Mouse (Mus musculus) cortical plate, adult 2 months (tissue): Measurements from ENCODE around the gene Gm19345. TPM values are rescaled to one million over a fixed set of nuclear protein-coding genes. Genes with fewer than 3 reads are reported as not detected.

Experiments used
- H3K27ac ChIP-seq: fragments of 200-500 bp; 2 replicates; pipeline ENCODE4 v1.5.1; 2012; ENCODE audit warnings: low read length, control low read depth, inconsistent platforms; ENCODE audit not compliant: insufficient read depth
- H3K4me1 ChIP-seq: fragments of 200-500 bp; 2 replicates; pipeline ENCODE4 v1.6.1; 2011; ENCODE audit warnings: low read length; ENCODE audit not compliant: control insufficient read depth, insufficient read depth
- H3K4me3 ChIP-seq: fragments of 200-500 bp; 2 replicates; pipeline ENCODE4 v1.5.1; 2011; ENCODE audit warnings: mild to moderate bottlenecking, low read length, control low read depth; ENCODE audit not compliant: insufficient read depth
- CTCF ChIP-seq: fragments of 200-500 bp; IDR thresholded peaks from 2 replicates; pipeline ENCODE4 v1.5.1; 2011; ENCODE audit warnings: mild to moderate bottlenecking, control low read depth, low read length; ENCODE audit not compliant: insufficient read depth; ENCODE audit errors: extremely low read depth
- POLR2A ChIP-seq: fragments of 200-500 bp; IDR thresholded peaks from 2 replicates; pipeline ENCODE4 v1.6.1; 2011; ENCODE audit warnings: mild to moderate bottlenecking, low read length, control low read depth; ENCODE audit not compliant: insufficient read depth; ENCODE audit errors: extremely low read depth
- polyA plus RNA-seq: library from polyadenylated mRNA; depleted of rRNA; stranded (reverse); fragments of >200 nt; gene quantifications from 2 replicates; pipeline ENCODE4 v1.2.3, GENCODE M21; 2012; rRNA removed

Gene Gm19345
- 3.0 and 3.9 TPM in 2 replicates for polyA plus RNA-seq

DNA sequence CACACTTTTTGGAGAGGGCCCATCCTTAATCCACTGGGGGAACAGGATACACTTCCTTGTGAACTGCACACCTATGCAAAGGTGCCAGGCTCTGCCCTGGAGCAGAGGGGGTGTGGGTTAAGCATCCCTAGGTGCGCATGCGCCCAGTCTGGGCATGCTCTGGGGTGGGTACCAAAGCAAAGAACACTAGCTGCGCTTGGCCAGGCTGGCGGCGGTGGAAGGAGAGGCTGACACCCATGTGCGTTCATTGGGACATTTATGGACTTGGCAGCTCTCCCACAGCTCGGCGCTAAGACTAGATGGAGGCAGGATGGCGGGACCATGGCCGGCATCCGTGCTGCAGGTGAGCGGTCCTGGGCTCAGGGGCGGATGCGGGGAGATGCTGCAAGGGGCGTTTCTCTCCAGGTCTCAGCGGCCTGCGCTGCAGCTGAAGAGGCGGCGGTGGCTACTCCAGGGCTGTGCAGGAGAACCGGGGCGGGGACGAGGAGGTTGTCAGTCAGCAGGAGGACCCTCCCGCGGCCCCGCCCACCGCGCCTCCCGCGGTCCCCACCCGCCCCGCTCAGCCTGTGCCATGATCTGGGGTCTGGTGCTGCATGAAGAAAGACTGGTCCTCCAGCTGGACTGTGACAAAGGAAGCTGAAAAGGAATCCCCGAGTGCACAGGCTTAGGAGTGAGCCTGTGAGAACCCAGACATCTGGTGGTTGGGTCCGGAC, at the start of gene Gm19345:
Gene Gm19345 (plus strand): TSS at position 146 of the 713 bp plus-strand sequence.
- TF ChIP-seq CTCF (no peak), POLR2A (peak; percentile 11; the same call in 1 of the 2 replicates)
- Histone ChIP-seq H3K27ac (no peak within 1 kb of the TSS), H3K4me3 (peak within 1 kb of the TSS; percentile 36), H3K4me1 (no peaks in the 10 kb centered on the region)

DNA sequence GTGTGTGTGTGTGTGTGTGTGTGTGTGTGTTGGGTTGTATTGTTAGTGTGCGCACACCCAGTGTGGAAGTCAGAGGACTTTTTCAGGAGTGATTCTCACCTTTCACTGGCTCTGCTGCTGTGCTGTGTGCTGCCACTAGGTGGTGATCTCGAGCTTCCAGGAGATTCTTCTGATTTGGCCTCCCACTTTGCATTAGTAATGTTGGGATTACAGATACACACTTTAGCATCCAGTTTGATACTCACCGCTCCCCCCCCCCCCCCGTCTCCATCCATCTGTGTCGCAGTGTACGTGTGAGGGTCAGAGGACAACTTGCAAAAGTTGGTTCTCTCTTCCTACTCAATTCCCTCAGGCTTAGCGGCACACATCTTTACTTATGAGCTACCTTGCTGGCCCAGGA, 48.8 kb upstream of the Gm19345 start:
- no peak for TF ChIP-seq POLR2A
- TF ChIP-seq CTCF: peak; percentile 93
- no peaks in the 10 kb centered on the region for H3K4me1 ChIP-seq
- H3K4me3 ChIP-seq: no peak overlapping the region
- H3K27ac ChIP-seq: no peak overlapping the region

DNA sequence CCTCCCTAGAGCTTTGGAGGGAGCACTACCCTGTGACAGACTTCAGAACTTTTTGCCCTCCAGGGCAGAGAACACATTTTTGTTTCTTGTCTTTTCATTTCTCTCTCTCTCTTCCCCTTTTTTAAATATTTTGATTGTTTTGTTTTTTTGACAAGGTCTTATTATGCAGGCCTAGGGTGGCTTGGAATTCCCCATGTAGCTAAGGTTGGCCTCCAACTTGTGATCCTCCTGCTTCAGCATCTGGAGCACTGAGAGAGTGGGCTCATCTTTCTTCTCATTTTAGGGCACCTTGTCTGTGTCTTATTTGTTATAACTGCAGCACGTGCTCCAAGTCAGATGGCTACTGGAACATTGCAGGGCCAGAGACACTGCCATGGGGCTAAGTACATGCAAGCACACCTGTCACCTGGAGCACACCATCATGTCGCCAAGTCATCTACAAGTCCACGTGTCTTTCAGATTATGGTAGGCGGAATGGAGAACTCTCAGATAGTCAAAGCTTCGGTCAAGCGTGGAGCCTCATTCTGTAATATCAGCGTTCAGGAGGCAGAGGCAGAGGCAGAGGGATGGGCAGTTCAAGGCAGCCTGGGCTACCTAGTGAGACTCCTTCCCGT, 45.3 kb upstream of the Gm19345 start:
- H3K4me1 ChIP-seq: peaks cover 2% of the 10 kb centered on the region; the same call in 1 of the 2 replicates
- no peak overlapping the region for H3K27ac ChIP-seq
- TF ChIP-seq POLR2A (no peak), CTCF (no peak)
- no peak overlapping the region for H3K4me3 ChIP-seq

DNA sequence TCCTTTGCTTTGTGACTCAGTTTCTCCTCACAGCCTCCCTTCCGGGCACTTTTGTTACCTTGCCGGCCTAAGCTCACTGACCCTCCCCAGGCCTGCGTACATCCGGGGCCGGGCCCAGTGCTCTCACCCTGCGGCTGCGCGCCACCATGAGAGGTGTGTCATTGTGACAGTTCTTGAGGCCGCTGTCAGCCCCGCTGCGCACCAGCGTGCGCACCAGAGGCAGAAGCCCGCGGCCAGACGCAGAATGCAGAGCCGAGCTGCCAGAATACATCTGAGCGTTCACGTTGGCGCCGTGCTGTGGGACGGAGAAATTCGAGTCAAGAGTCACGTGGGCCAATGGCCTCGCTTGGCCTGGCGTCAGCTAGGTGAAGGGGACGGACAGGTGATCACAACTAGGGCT, 42.4 kb upstream of the Gm19345 start:
- TF ChIP-seq CTCF: no peak
- no peak for TF ChIP-seq POLR2A

DNA sequence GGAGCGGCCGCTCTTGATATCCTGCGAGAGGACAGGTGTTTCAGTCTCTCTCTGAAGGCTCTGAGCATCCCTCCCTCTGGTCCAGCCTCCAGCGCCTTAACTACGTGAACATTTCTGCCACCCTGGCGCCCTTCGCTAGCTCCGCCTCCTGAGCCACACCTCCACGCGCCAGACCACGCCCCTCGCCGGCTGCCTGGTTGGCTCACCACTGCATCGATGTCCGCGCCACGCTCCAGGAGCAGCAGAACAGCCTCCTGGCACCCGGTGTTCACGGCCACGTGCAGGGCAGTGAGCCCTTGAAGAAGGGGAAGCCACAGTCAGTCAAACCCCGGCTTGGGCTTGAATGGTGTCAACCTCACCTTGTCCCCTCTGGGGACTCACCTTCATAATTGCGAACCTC, 40.7 kb upstream of the Gm19345 start:
- peaks cover 3% of the 10 kb centered on the region; the same call in 1 of the 2 replicates for H3K4me1 ChIP-seq
- H3K27ac ChIP-seq: no peak overlapping the region
- TF ChIP-seq POLR2A (no peak), CTCF (no peak)
- no peak overlapping the region for H3K4me3 ChIP-seq

More for the DNA sequence above, 42.4 kb upstream of the Gm19345 start:
- Histone ChIP-seq H3K4me1 (peaks cover 2% of the 10 kb centered on the region; the same call in 1 of the 2 replicates), H3K27ac (no peak overlapping the region), H3K4me3 (peak overlapping the region; percentile 32)

DNA sequence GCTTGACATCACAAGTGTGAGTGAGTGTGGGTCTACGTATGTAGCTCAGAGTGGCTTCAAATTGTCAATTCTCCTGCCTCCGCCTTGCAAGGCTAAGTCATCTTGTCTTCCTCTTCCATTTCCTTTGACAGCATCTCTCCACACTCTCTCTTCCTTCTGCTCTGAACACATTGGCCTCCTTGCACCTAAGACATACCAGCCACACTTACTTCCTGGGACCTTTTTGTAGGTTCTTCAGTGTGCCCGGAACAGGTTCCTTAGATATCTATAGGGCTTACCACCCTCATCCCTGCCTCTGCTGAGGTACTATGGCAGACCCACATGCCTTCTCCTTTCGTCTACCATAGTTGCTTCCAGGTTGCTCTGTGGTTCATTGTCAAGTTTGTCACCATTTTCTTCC, 38.6 kb upstream of the Gm19345 start:
- TF ChIP-seq CTCF (no peak), POLR2A (no peak)
- no peak overlapping the region for H3K4me3 ChIP-seq
- H3K27ac ChIP-seq: no peak overlapping the region
- peaks cover 3% of the 10 kb centered on the region; the same call in 1 of the 2 replicates for H3K4me1 ChIP-seq

DNA sequence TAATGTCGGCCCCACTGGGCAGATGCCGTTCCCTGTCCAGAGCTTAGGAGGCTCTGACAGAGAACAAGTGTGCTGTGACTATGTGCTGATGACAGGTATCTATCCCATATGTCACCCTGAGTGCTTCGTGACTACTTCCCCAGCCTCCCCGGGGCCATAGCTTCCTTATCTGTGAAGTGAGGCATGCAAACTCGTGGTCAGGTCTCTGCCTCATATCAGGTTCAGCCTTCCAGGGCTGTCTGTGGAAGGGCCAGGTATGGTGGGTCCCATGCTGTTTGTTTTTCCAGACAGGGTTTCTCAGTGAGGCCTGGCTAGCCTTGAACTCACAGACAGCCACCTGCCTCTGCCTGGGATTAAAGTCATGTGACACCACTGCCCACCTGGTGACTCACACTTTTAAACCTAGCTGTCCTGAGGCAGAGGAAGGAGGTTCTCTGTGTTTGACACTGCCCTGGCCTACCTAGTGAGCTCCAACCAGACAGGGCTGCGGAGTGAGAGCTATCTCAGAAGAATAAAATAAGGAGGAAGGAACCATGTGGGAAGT, 38.2 kb upstream of the Gm19345 start:
- no peak overlapping the region for H3K27ac ChIP-seq
- H3K4me1 ChIP-seq: peaks cover 3% of the 10 kb centered on the region; the same call in 1 of the 2 replicates
- no peak overlapping the region for H3K4me3 ChIP-seq
- no peak for TF ChIP-seq CTCF
- TF ChIP-seq POLR2A: no peak

DNA sequence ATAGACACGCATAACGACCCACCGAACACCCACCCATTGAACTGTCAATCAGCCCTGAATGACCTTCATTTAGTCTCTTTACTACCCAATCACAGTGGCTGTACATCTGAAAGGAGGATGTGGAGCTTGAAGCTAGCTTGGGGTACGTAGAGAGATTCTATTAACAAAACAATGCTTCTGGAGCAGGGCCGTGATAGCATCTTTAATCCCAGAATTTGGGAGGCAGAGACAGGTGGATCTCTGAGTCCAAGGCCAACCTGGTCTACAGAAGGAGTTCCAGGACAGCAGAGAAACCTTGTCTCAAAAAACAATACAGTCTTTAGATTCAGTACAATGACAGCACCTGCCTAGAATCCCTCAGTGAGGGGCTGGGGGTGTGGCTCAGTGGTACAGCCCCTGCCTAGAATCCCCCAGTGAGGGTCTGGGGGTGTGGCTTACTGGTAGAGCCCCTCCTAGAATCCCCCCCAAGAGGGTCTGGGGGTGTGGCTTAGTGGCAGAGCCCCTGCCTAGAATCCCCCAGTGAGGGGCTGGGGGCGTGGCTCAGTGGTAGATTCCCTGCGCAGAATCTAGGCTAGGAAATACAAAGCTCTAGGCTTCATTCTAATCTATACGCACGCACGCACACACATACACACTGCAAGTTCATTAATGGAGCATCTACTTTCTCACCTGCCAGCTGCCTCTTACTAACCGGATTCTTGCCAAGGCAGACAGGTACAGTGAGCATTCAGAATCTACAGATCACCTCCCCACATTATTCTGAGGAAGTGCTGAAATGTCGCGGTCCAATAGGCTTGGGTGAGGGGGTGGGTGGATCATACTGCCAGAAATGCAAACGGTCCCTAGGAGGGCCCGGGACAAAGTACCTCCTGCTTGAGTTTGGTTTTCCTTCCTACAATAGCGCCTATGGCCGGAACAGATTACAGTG, 36.2 kb upstream of the Gm19345 start:
- 0 out of 2 replicates have a peak overlapping the region, but pooled peaks have one; percentile 13 for H3K4me3 ChIP-seq
- TF ChIP-seq CTCF (no peak), POLR2A (no peak)
- peaks cover 1% of the 10 kb centered on the region; the same call in 1 of the 2 replicates for H3K4me1 ChIP-seq
- no peak overlapping the region for H3K27ac ChIP-seq

DNA sequence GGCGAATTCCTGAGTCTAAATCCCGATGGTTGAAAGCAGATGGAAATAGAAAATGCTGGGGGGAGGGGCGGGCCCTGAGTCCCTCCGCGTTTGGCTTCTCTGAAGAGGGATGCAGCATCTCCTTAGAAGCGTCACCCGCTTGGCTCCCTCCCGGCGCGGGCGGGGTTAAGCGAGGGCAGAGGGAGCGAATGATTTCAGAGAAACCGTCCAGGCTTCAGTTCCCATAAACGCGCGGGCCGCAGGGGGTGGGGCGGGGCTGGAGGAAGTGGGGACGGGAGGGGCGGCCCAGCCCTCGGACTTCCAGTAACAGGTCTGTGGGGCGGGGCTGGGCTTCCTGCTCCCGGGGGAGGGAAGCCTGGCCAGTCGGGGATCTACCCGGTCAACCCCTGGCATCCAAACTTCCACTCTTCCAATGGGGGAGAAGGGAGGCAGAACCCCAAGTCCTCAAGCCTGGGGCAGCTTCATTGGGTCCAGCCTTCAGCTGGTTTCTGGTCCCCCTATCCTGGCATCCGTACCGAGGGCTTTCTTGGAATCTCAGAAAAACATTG, 35.5 kb upstream of the Gm19345 start:
- no peak for TF ChIP-seq POLR2A
- TF ChIP-seq CTCF: no peak
- H3K4me1 ChIP-seq: peaks cover 1% of the 10 kb centered on the region; the same call in 1 of the 2 replicates
- H3K4me3 ChIP-seq: peak overlapping the region; percentile 13; the same call in 1 of the 2 replicates
- no peak overlapping the region for H3K27ac ChIP-seq
